Mouse (Mus musculus) midbrain, embryonic 14.5 days (tissue): ENCODE measurements around the gene Macrod2. TPM values are rescaled to one million over a fixed set of nuclear protein-coding genes. Genes with fewer than 3 reads are reported as not detected.

Experiments
- ATAC-seq: fragments of 200-750 bp; cut with Nextera tagmentation; 2 replicates; pipeline ENCODE4 v1.8.0; 2017; ENCODE audit warnings: moderate number of reproducible peaks, moderate library complexity; ENCODE audit not compliant: low FRiP score, low TSS enrichment
- DNase-seq: peaks from one replicate; pipeline ENCODE4 v3.0.0-alpha.2; 2015
- H3K27ac ChIP-seq: fragments of 300-500 bp; sonication (generic); replicated peaks from 2 replicates; pipeline ENCODE4 v1.5.1; 2014; ENCODE audit warnings: mild to moderate bottlenecking, low read depth, low read length, moderate library complexity
- H3K27me3 ChIP-seq: fragments of 300-500 bp; sonication (generic); 2 replicates; pipeline ENCODE4 v1.6.1; 2014; ENCODE audit warnings: low read length, control low read depth, mixed read lengths; ENCODE audit not compliant: control insufficient read depth, insufficient read depth
- H3K36me3 ChIP-seq: fragments of 300-500 bp; sonication (generic); 2 replicates; pipeline ENCODE4 v1.6.1; 2014; ENCODE audit warnings: low read length, control low read depth; ENCODE audit not compliant: control insufficient read depth, insufficient read depth
- H3K4me1 ChIP-seq: fragments of 300-500 bp; sonication (generic); 2 replicates; pipeline ENCODE4 v1.6.1; 2014; ENCODE audit warnings: mild to moderate bottlenecking, antibody characterized with exemption, low read length, control low read depth; ENCODE audit not compliant: control insufficient read depth, insufficient read depth
- H3K4me2 ChIP-seq: fragments of 300-500 bp; sonication (generic); 2 replicates; pipeline ENCODE4 v1.6.1; 2014; ENCODE audit warnings: mild to moderate bottlenecking, low read length, moderate library complexity
- H3K4me3 ChIP-seq: fragments of 300-500 bp; sonication (generic); replicated peaks from 2 replicates; pipeline ENCODE4 v1.5.1; 2014; ENCODE audit warnings: low read depth, low read length
- H3K9ac ChIP-seq: fragments of 300-500 bp; sonication (generic); replicated peaks from 2 replicates; pipeline ENCODE4 v1.6.1; 2014; ENCODE audit warnings: mild to moderate bottlenecking, low read length, moderate library complexity
- H3K9me3 ChIP-seq: fragments of 300-500 bp; sonication (generic); 2 replicates; pipeline ENCODE4 v1.6.1; 2016; ENCODE audit warnings: low read length, control low read depth, mixed read lengths; ENCODE audit not compliant: control insufficient read depth
- WGBS: fragments of 180-500 bp; shearing (Covaris S2); extraction: QIAGEN DNeasy Blood & Tissue Kit; methylation state at CpG from one replicate; pipeline ENCODE4 v1.1.7; 2014; 5-methylcytosine and 5-hydroxymethylcytosine counted together
- polyA plus RNA-seq: library from polyadenylated mRNA; unstranded; fragments of >200 nt; fragmentation: Nextera tagmentation; extraction: Ambion mirVana; gene quantifications from 2 replicates; pipeline ENCODE4 v1.2.1, GENCODE M21; 2014

Gene Macrod2
- polyA plus RNA-seq, 1 experiment from 2014 or later: 61.4 TPM

DNA sequence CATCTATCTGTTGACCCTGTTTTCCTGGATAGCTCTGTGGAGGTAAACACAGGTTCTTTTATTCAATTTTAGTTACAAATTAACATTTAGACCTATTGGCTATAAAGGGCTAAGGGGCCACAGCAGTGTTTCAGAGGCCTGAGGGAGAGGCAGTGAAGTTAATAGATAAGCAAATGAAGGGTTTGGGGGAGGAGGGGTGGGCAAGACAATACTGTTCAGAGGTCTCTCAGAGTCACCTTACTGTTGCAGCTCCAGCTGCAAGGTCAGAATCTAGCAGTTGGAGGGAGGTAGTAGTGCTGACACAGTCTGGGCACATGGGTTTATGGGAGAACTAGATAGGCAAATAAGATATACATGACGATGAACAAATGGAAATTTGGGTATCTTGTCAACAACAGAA lies 1156.6 kb downstream of the Macrod2 start:
- Histone ChIP-seq H3K27ac (no peak overlapping the region), H3K9ac (no peak overlapping the region), H3K4me2 (no peak overlapping the region), H3K9me3 (no peaks in the 10 kb centered on the region), H3K27me3 (no peaks in the 10 kb centered on the region), H3K36me3 (no peaks in the 10 kb centered on the region), H3K4me3 (no peak overlapping the region), H3K4me1 (no peaks in the 10 kb centered on the region)
- 88% methylated on average over 1 of the region's 1 CpGs for WGBS
- DNase-seq (no peak), ATAC-seq (no peak)

GRCm38 (mm10) chr2:141556747-141557146 lies 1161.6 kb downstream of the Macrod2 start:
- 66% methylated on average over 2 of the region's 2 CpGs for WGBS
- Histone ChIP-seq H3K4me3 (no peak overlapping the region), H3K4me1 (no peaks in the 10 kb centered on the region), H3K9ac (no peak overlapping the region), H3K27ac (no peak overlapping the region), H3K4me2 (no peak overlapping the region), H3K36me3 (no peaks in the 10 kb centered on the region), H3K9me3 (no peaks in the 10 kb centered on the region), H3K27me3 (no peaks in the 10 kb centered on the region)
- DNase-seq (no peak), ATAC-seq (no peak)

GRCm38 (mm10) chr2:141558242-141558827 lies 1163.2 kb downstream of the Macrod2 start:
- no peak overlapping the region for H3K27ac ChIP-seq
- WGBS: 77% methylated on average over 1 of the region's 1 CpGs
- H3K27me3 ChIP-seq: no peaks in the 10 kb centered on the region
- no peaks in the 10 kb centered on the region for H3K4me1 ChIP-seq
- DNase-seq (no peak), ATAC-seq (no peak)
- no peak overlapping the region for H3K9ac ChIP-seq
- no peak overlapping the region for H3K4me3 ChIP-seq
- no peaks in the 10 kb centered on the region for H3K9me3 ChIP-seq
- no peak overlapping the region for H3K4me2 ChIP-seq
- H3K36me3 ChIP-seq: no peaks in the 10 kb centered on the region

GRCm38 (mm10) chr2:141565986-141566385 lies 1170.9 kb downstream of the Macrod2 start:
- Histone ChIP-seq H3K27ac (no peak overlapping the region), H3K4me3 (no peak overlapping the region), H3K4me1 (no peaks in the 10 kb centered on the region), H3K9me3 (no peaks in the 10 kb centered on the region), H3K9ac (no peak overlapping the region), H3K4me2 (no peak overlapping the region), H3K36me3 (no peaks in the 10 kb centered on the region), H3K27me3 (no peaks in the 10 kb centered on the region)
- DNase-seq (no peak), ATAC-seq (no peak)
- WGBS: 72% methylated on average over 3 of the region's 3 CpGs

DNA sequence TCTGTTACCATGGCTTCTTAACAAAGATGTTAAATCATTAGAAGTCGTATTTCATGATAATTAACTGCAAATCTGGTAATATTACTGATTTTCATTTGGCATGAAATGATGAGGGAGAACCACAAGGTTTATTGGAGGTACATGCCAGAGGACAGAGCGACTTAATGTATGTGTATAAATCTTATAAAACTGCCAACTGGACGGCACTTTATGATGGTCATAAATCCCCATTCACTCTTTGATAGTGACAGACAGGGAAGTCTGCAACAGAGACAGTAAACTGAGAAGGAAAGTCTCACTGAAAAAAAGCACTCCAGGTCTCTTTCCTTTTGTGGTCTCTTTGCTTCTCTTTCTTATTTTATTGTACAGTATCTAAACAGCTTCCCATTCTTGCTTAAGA lies 1176.3 kb downstream of the Macrod2 start:
- H3K4me1 ChIP-seq: no peaks in the 10 kb centered on the region
- no peak overlapping the region for H3K4me3 ChIP-seq
- DNase-seq (no peak), ATAC-seq (no peak)
- no peak overlapping the region for H3K27ac ChIP-seq
- 75% methylated on average over 3 of the region's 3 CpGs for WGBS
- no peaks in the 10 kb centered on the region for H3K9me3 ChIP-seq
- no peak overlapping the region for H3K9ac ChIP-seq
- H3K36me3 ChIP-seq: no peaks in the 10 kb centered on the region
- H3K27me3 ChIP-seq: no peaks in the 10 kb centered on the region
- H3K4me2 ChIP-seq: no peak overlapping the region

DNA sequence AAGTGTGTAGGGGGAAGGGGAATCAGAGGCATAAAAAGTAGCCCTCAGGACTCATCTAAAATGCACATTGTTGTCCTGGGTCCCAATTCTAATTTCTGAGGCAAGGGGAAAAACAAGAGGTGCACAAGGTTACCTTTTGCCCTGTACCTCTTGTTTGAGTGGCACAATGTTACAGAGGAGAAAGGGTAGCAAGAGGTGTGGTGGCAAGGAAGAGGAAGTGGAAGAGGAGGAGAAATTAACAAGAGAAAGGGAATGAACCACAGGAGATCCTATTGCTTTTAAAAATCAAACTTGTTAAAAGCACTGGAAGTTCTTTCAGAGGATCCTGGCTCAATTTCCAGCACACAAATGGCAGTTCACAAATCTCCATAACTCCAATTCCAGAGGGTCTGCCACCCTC lies 1183.1 kb downstream of the Macrod2 start:
- no peak for ATAC-seq

DNA sequence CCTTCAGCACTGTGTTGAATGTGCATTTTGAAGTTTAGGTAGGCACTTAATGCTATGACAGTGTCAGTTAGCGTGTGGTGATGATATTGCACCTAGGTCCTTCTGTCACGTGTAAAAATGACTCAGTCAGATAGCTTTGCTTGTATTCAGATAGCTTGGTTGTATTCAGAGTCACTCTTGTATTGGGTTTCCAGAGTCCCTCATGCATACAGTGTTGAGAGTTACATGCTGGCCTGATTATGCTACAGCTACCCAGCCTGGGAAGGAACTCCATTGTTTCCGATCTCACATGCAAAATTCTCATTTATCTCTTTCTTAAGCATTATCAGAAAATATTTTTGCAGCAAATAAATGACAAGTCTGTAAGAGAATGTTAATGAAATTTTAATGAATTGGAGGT lies 1187.3 kb downstream of the Macrod2 start:
- no peaks in the 10 kb centered on the region for H3K36me3 ChIP-seq
- no peak overlapping the region for H3K4me2 ChIP-seq
- H3K4me3 ChIP-seq: no peak overlapping the region
- H3K27ac ChIP-seq: no peak overlapping the region
- peaks cover 8% of the 10 kb centered on the region for H3K4me1 ChIP-seq
- WGBS: 58% methylated on average over 3 of the region's 3 CpGs
- ATAC-seq (no peak), DNase-seq (peak; percentile 11)
- H3K9ac ChIP-seq: no peak overlapping the region; the same call in 1 of the 2 replicates
- H3K9me3 ChIP-seq: no peaks in the 10 kb centered on the region
- no peaks in the 10 kb centered on the region for H3K27me3 ChIP-seq

More for the DNA sequence above, 1183.1 kb downstream of the Macrod2 start:
- peaks cover 4% of the 10 kb centered on the region for H3K4me1 ChIP-seq
- H3K27ac ChIP-seq: no peak overlapping the region
- H3K36me3 ChIP-seq: no peaks in the 10 kb centered on the region
- H3K9ac ChIP-seq: no peak overlapping the region
- DNase-seq: no peak
- H3K4me3 ChIP-seq: no peak overlapping the region
- no peaks in the 10 kb centered on the region for H3K27me3 ChIP-seq
- H3K4me2 ChIP-seq: no peak overlapping the region
- H3K9me3 ChIP-seq: no peaks in the 10 kb centered on the region

DNA sequence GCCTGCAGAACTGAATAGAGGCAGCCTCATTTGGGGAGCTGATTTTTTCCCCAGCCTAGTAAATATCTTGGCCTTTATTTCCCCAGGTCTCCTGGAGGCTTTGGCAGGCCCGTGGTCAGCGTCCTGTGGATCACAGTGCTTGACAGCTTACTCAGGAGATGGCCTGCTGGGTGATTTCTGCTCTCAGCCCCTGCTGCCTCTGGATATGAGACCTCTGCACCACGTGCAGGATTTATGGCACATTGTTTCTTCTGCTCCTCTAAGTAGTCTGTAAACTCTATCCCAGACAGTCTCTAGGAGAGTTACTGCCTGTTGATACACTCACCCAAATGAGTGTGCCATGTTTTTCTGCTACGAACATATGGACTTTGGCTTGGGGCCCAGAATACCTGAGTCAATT lies 1187.8 kb downstream of the Macrod2 start:
- DNase-seq: no peak
- H3K4me1 ChIP-seq: peaks cover 8% of the 10 kb centered on the region
- no peak overlapping the region; the same call in 1 of the 2 replicates for H3K9ac ChIP-seq
- no peaks in the 10 kb centered on the region for H3K9me3 ChIP-seq
- H3K36me3 ChIP-seq: no peaks in the 10 kb centered on the region
- H3K27me3 ChIP-seq: no peaks in the 10 kb centered on the region
- H3K4me3 ChIP-seq: no peak overlapping the region
- no peak overlapping the region for H3K4me2 ChIP-seq
- ATAC-seq: no peak
- H3K27ac ChIP-seq: no peak overlapping the region
- 12% methylated on average over 4 of the region's 4 CpGs for WGBS

GRCm38 (mm10) chr2:141587290-141587689 lies 1192.2 kb downstream of the Macrod2 start:
- no peaks in the 10 kb centered on the region for H3K36me3 ChIP-seq
- ATAC-seq (no peak), DNase-seq (no peak)
- H3K27me3 ChIP-seq: no peaks in the 10 kb centered on the region
- H3K9ac ChIP-seq: no peak overlapping the region
- no peak overlapping the region for H3K27ac ChIP-seq
- no peak overlapping the region for H3K4me2 ChIP-seq
- peaks cover 8% of the 10 kb centered on the region for H3K4me1 ChIP-seq
- 76% methylated on average over 2 of the region's 2 CpGs for WGBS
- H3K9me3 ChIP-seq: no peaks in the 10 kb centered on the region
- H3K4me3 ChIP-seq: no peak overlapping the region
